Mouse (Mus musculus): ENCODE measurements at regions not wholly inside any gene's neighbourhood (a gene's known extent, or its start where the extent isn't known, plus 50 kb on each side); places are given as distances from the start of the nearest gene placed in this dataset.

- H3K9me3 ChIP-seq (replicated peaks; ENCODE audit: control insufficient read depth, low read length): no peaks in the 10 kb centered on the region
- H3K4me2 ChIP-seq (ENCODE audit: low read depth, low read length): no peak overlapping the region
- no peak overlapping the region for H3K9ac ChIP-seq (ENCODE audit: low read length)
- WGBS: 39% methylated on average over 4 of the region's 4 CpGs
- H3K4me3 ChIP-seq (ENCODE audit: low read length): no peak overlapping the region
- H3K27ac ChIP-seq (ENCODE audit: low read length): no peak overlapping the region
- no peaks in the 10 kb centered on the region for H3K4me1 ChIP-seq (ENCODE audit: control insufficient read depth, insufficient read depth, low read length)
- ATAC-seq (replicated peaks; ENCODE audit: extremely low read depth, insufficient read depth, low FRiP score): no peak
- H3K27me3 ChIP-seq (ENCODE audit: control insufficient read depth, insufficient read depth, low read length): peaks cover 12% of the 10 kb centered on the region
- H3K36me3 ChIP-seq (ENCODE audit: control insufficient read depth, insufficient read depth): no peaks in the 10 kb centered on the region
Observed at GRCm38 (mm10) chr7:73144846-73145245, 230.5 kb upstream of the Rgma start.

- ATAC-seq (replicated peaks; ENCODE audit: extremely low read depth, insufficient read depth, low FRiP score): no peak
- Histone ChIP-seq H3K27me3 (ENCODE audit: control insufficient read depth, insufficient read depth, low read length) (peaks cover 2% of the 10 kb centered on the region; the same call in 1 of the 2 replicates), H3K9me3 (replicated peaks; ENCODE audit: control insufficient read depth, low read length) (no peaks in the 10 kb centered on the region), H3K4me3 (ENCODE audit: low read length) (no peak overlapping the region), H3K36me3 (ENCODE audit: control insufficient read depth, insufficient read depth) (no peaks in the 10 kb centered on the region), H3K27ac (ENCODE audit: low read length) (no peak overlapping the region), H3K4me2 (ENCODE audit: low read depth, low read length) (no peak overlapping the region), H3K4me1 (ENCODE audit: control insufficient read depth, insufficient read depth, low read length) (no peaks in the 10 kb centered on the region), H3K9ac (ENCODE audit: low read length) (no peak overlapping the region)
Observed at GRCm38 (mm10) chr7:73147251-73147650, 228.1 kb upstream of the Rgma start.

GRCm38 (mm10) chr7:73150436-73150835 is 224.9 kb upstream of the Rgma start:
- ATAC-seq (replicated peaks; ENCODE audit: extremely low read depth, insufficient read depth, low FRiP score): no peak
- Histone ChIP-seq H3K4me2 (ENCODE audit: low read depth, low read length) (no peak overlapping the region), H3K4me3 (ENCODE audit: low read length) (no peak overlapping the region), H3K27me3 (ENCODE audit: control insufficient read depth, insufficient read depth, low read length) (peaks cover 2% of the 10 kb centered on the region; the same call in 1 of the 2 replicates), H3K9me3 (replicated peaks; ENCODE audit: control insufficient read depth, low read length) (no peaks in the 10 kb centered on the region), H3K36me3 (ENCODE audit: control insufficient read depth, insufficient read depth) (no peaks in the 10 kb centered on the region), H3K4me1 (ENCODE audit: control insufficient read depth, insufficient read depth, low read length) (no peaks in the 10 kb centered on the region), H3K27ac (ENCODE audit: low read length) (no peak overlapping the region), H3K9ac (ENCODE audit: low read length) (no peak overlapping the region)
- 69% methylated on average over 7 of the region's 7 CpGs for WGBS

GRCm38 (mm10) chr7:73151586-73152467 is 223.5 kb upstream of the Rgma start:
- Histone ChIP-seq H3K27ac (ENCODE audit: low read length) (no peak overlapping the region), H3K9me3 (replicated peaks; ENCODE audit: control insufficient read depth, low read length) (no peaks in the 10 kb centered on the region), H3K4me1 (ENCODE audit: control insufficient read depth, insufficient read depth, low read length) (no peaks in the 10 kb centered on the region), H3K27me3 (ENCODE audit: control insufficient read depth, insufficient read depth, low read length) (peaks cover 2% of the 10 kb centered on the region; the same call in 1 of the 2 replicates), H3K36me3 (ENCODE audit: control insufficient read depth, insufficient read depth) (no peaks in the 10 kb centered on the region), H3K4me2 (ENCODE audit: low read depth, low read length) (no peak overlapping the region), H3K9ac (ENCODE audit: low read length) (no peak overlapping the region), H3K4me3 (ENCODE audit: low read length) (no peak overlapping the region)
- no peak for ATAC-seq (replicated peaks; ENCODE audit: extremely low read depth, insufficient read depth, low FRiP score)
- WGBS: 73% methylated on average over 13 of the region's 15 CpGs

GRCm38 (mm10) chr7:73153668-73154067 is 221.6 kb upstream of the Rgma start:
- 89% methylated on average over 1 of the region's 1 CpGs for WGBS
- Histone ChIP-seq H3K36me3 (ENCODE audit: control insufficient read depth, insufficient read depth) (no peaks in the 10 kb centered on the region), H3K27ac (ENCODE audit: low read length) (no peak overlapping the region), H3K4me2 (ENCODE audit: low read depth, low read length) (no peak overlapping the region), H3K27me3 (ENCODE audit: control insufficient read depth, insufficient read depth, low read length) (peaks cover 2% of the 10 kb centered on the region; the same call in 1 of the 2 replicates), H3K4me3 (ENCODE audit: low read length) (no peak overlapping the region), H3K9ac (ENCODE audit: low read length) (no peak overlapping the region), H3K9me3 (replicated peaks; ENCODE audit: control insufficient read depth, low read length) (no peaks in the 10 kb centered on the region), H3K4me1 (ENCODE audit: control insufficient read depth, insufficient read depth, low read length) (no peaks in the 10 kb centered on the region)
- ATAC-seq (replicated peaks; ENCODE audit: extremely low read depth, insufficient read depth, low FRiP score): no peak

- Histone ChIP-seq H3K4me2 (ENCODE audit: low read depth, low read length) (no peak overlapping the region), H3K4me1 (ENCODE audit: control insufficient read depth, insufficient read depth, low read length) (no peaks in the 10 kb centered on the region), H3K36me3 (ENCODE audit: control insufficient read depth, insufficient read depth) (no peaks in the 10 kb centered on the region), H3K4me3 (ENCODE audit: low read length) (no peak overlapping the region), H3K27ac (ENCODE audit: low read length) (no peak overlapping the region), H3K9me3 (replicated peaks; ENCODE audit: control insufficient read depth, low read length) (no peaks in the 10 kb centered on the region), H3K9ac (ENCODE audit: low read length) (no peak overlapping the region), H3K27me3 (ENCODE audit: control insufficient read depth, insufficient read depth, low read length) (no peaks in the 10 kb centered on the region)
- ATAC-seq (replicated peaks; ENCODE audit: extremely low read depth, insufficient read depth, low FRiP score): no peak
- 92% methylated on average over 5 of the region's 5 CpGs for WGBS
Observed at GRCm38 (mm10) chr7:73158833-73159232, 216.5 kb upstream of the Rgma start.

GRCm38 (mm10) chr7:73160968-73161367 is 214.3 kb upstream of the Rgma start:
- no peak for ATAC-seq (replicated peaks; ENCODE audit: extremely low read depth, insufficient read depth, low FRiP score)
- no peaks in the 10 kb centered on the region for H3K9me3 ChIP-seq (replicated peaks; ENCODE audit: control insufficient read depth, low read length)
- no peak overlapping the region for H3K4me2 ChIP-seq (ENCODE audit: low read depth, low read length)
- no peaks in the 10 kb centered on the region for H3K4me1 ChIP-seq (ENCODE audit: control insufficient read depth, insufficient read depth, low read length)
- 75% methylated on average over 8 of the region's 8 CpGs for WGBS
- H3K9ac ChIP-seq (ENCODE audit: low read length): no peak overlapping the region
- H3K27ac ChIP-seq (ENCODE audit: low read length): no peak overlapping the region
- no peak overlapping the region for H3K4me3 ChIP-seq (ENCODE audit: low read length)
- no peaks in the 10 kb centered on the region for H3K36me3 ChIP-seq (ENCODE audit: control insufficient read depth, insufficient read depth)
- no peaks in the 10 kb centered on the region for H3K27me3 ChIP-seq (ENCODE audit: control insufficient read depth, insufficient read depth, low read length)

- H3K4me2 ChIP-seq (ENCODE audit: low read depth, low read length): no peak overlapping the region
- no peaks in the 10 kb centered on the region for H3K4me1 ChIP-seq (ENCODE audit: control insufficient read depth, insufficient read depth, low read length)
- no peaks in the 10 kb centered on the region for H3K9me3 ChIP-seq (replicated peaks; ENCODE audit: control insufficient read depth, low read length)
- H3K27ac ChIP-seq (ENCODE audit: low read length): no peak overlapping the region
- H3K36me3 ChIP-seq (ENCODE audit: control insufficient read depth, insufficient read depth): no peaks in the 10 kb centered on the region
- no peak for ATAC-seq (replicated peaks; ENCODE audit: extremely low read depth, insufficient read depth, low FRiP score)
- WGBS: 54% methylated on average over 5 of the region's 5 CpGs
- H3K27me3 ChIP-seq (ENCODE audit: control insufficient read depth, insufficient read depth, low read length): no peaks in the 10 kb centered on the region
- H3K4me3 ChIP-seq (ENCODE audit: low read length): no peak overlapping the region
- no peak overlapping the region for H3K9ac ChIP-seq (ENCODE audit: low read length)
Observed at GRCm38 (mm10) chr7:73163687-73164086, 211.6 kb upstream of the Rgma start.

GRCm38 (mm10) chr7:73165521-73165920 is 209.8 kb upstream of the Rgma start:
- Histone ChIP-seq H3K27ac (ENCODE audit: low read length) (no peak overlapping the region), H3K9ac (ENCODE audit: low read length) (no peak overlapping the region), H3K9me3 (replicated peaks; ENCODE audit: control insufficient read depth, low read length) (no peaks in the 10 kb centered on the region), H3K36me3 (ENCODE audit: control insufficient read depth, insufficient read depth) (no peaks in the 10 kb centered on the region), H3K4me2 (ENCODE audit: low read depth, low read length) (no peak overlapping the region), H3K4me1 (ENCODE audit: control insufficient read depth, insufficient read depth, low read length) (no peaks in the 10 kb centered on the region), H3K27me3 (ENCODE audit: control insufficient read depth, insufficient read depth, low read length) (no peaks in the 10 kb centered on the region), H3K4me3 (ENCODE audit: low read length) (no peak overlapping the region)
- WGBS: 92% methylated on average over 8 of the region's 8 CpGs
- ATAC-seq (replicated peaks; ENCODE audit: extremely low read depth, insufficient read depth, low FRiP score): no peak
